Mouse (Mus musculus) liver, embryonic 13.5 days (tissue): ENCODE data around the gene Scrn2. TPM values are rescaled to one million over a fixed set of nuclear protein-coding genes. Genes with fewer than 3 reads are reported as not detected.

Experiments
- microRNA-seq: library from miRNA; unstranded; fragments of <30 nt; microRNA quantifications from one replicate; pipeline ENCODE4, GENCODE M21; 2016
- polyA plus RNA-seq: library from polyadenylated mRNA; unstranded; fragments of >200 nt; fragmentation: Nextera tagmentation; extraction: Ambion mirVana; gene quantifications from 2 replicates; pipeline ENCODE4 v1.2.1, GENCODE M21; 2015

The Scrn2 gene
- polyA plus RNA-seq, 1 experiment from 2014 or later = 11.2 TPM

Small RNAs within 50 kb of the gene (microRNA-seq; reads per million reads assigned to microRNA genes)
- gene Mir8103 = not detected

Other genes with a start within 250 kb of the Scrn2 start
- 47.5 and 51.9 TPM in 2 replicates for gene Cbx1, start 240.8 kb upstream of the Scrn2 start, polyA plus RNA-seq
- gene Nfe2l1, start 200.0 kb upstream of the Scrn2 start, polyA plus RNA-seq = 19.2 and 20.2 TPM in 2 replicates
- 19.7 and 20.0 TPM in 2 replicates for gene Copz2, start 180.1 kb upstream of the Scrn2 start, polyA plus RNA-seq
- 39.6 and 44.4 TPM in 2 replicates for gene Cdk5rap3, start 113.4 kb upstream of the Scrn2 start, polyA plus RNA-seq
- gene Prr15l, start 101.8 kb upstream of the Scrn2 start, polyA plus RNA-seq = 4.4 and 5.2 TPM in 2 replicates
- gene Pnpo, start 86.0 kb upstream of the Scrn2 start, polyA plus RNA-seq = 652 and 660 TPM in 2 replicates
- 13.0 and 15.3 TPM in 2 replicates for gene Sp2, start 47.0 kb upstream of the Scrn2 start, polyA plus RNA-seq
- gene Sp6, start 16.5 kb upstream of the Scrn2 start, polyA plus RNA-seq = 0.05 and 0.08 TPM in 2 replicates
- 0.29 and 0.38 TPM in 2 replicates for gene Lrrc46, start 11.5 kb downstream of the Scrn2 start, polyA plus RNA-seq
- 45.7 and 51.4 TPM in 2 replicates for gene Mrpl10, start 11.6 kb downstream of the Scrn2 start, polyA plus RNA-seq
- gene Osbpl7, start 20.7 kb downstream of the Scrn2 start, polyA plus RNA-seq = 2.3 and 2.7 TPM in 2 replicates
- gene Tbx21, start 85.4 kb downstream of the Scrn2 start, polyA plus RNA-seq = not detected in 2 replicates
- gene Tbkbp1, start 121.6 kb downstream of the Scrn2 start, polyA plus RNA-seq = 1.0 and 1.1 TPM in 2 replicates
- gene Kpnb1, start 157.9 kb downstream of the Scrn2 start, polyA plus RNA-seq = 29.2 and 30.8 TPM in 2 replicates